ENCODE assay signal across 27 mouse cellular contexts in genomic region chr13:22168416-22168815, GRCm38 (mm10). TPM values are rescaled to one million over a fixed set of nuclear protein-coding genes. Genes with fewer than 3 reads are reported as not detected.
DNase-seq lines count a peak whose midpoint lies in the region; ATAC-seq lines count a peak whose summit lies in the region.
"Had no signal": no experiment of that assay in that cellular context is flagged by ENCODE, and none has a peak within 500 bp of the region (broad histone marks: within the 10 kb centered on the region; RNA-seq: fewer than 3 reads in every experiment).

No protein-coding gene starts in this region.

- no peak overlapping the region for H3K9ac ChIP-seq in heart, embryonic 11.5 days (ENCODE audit: low read depth, low read length)
- H3K9ac ChIP-seq: forebrain, embryonic 15.5 days; limb, embryonic 15.5 days; liver, embryonic 15.5 days had no signal

- no peak overlapping the region for H3K4me2 ChIP-seq in heart, embryonic 11.5 days
- H3K4me2 ChIP-seq: forebrain, embryonic 15.5 days; limb, embryonic 15.5 days; liver, embryonic 15.5 days; midbrain, embryonic 11.5 days had no signal

- no peaks in the 10 kb centered on the region; the same call in none of the 2 replicates for H3K9me3 ChIP-seq in heart, embryonic 11.5 days (replicated peaks; ENCODE audit: control insufficient read depth, low read length)

- no peaks in the 10 kb centered on the region for H3K36me3 ChIP-seq in heart, embryonic 11.5 days (ENCODE audit: control insufficient read depth, insufficient read depth, low read length)
- H3K36me3 ChIP-seq: forebrain, embryonic 15.5 days; limb, embryonic 15.5 days; liver, embryonic 15.5 days had no signal

- WGBS in heart, embryonic 11.5 days (ENCODE audit: insufficient replicate concordance), result 84% methylated on average over 15 of the region's 15 CpGs

- H3K4me3 ChIP-seq in heart, embryonic 11.5 days (ENCODE audit: low read depth, low read length), result no peak overlapping the region
- H3K4me3 ChIP-seq: forebrain, embryonic 15.5 days; layer of hippocampus, adult 2 months; limb, embryonic 15.5 days; liver, embryonic 15.5 days had no signal

- no peak overlapping the region for H3K27ac ChIP-seq in heart, embryonic 11.5 days (ENCODE audit: low read depth, low read length)
- H3K27ac ChIP-seq: forebrain, embryonic 15.5 days; layer of hippocampus, adult 2 months; limb, embryonic 15.5 days; liver, embryonic 15.5 days; macrophage; stomach, postnatal 0 days had no signal

- no peaks in the 10 kb centered on the region for H3K4me1 ChIP-seq in heart, embryonic 11.5 days (ENCODE audit: control insufficient read depth, insufficient read depth, low read length)
- H3K4me1 ChIP-seq: forebrain, embryonic 15.5 days; limb, embryonic 15.5 days; liver, embryonic 15.5 days had no signal

- ATAC-seq in heart, embryonic 11.5 days (replicated peaks; ENCODE audit: insufficient number of reproducible peaks, low FRiP score, low TSS enrichment), result no peak
- no peak for ATAC-seq in megakaryocyte-erythroid progenitor cell, adult 5-6 weeks (replicated peaks; ENCODE audit: low FRiP score, low TSS enrichment, poor library complexity, severe bottlenecking)
- ATAC-seq: forebrain, embryonic 15.5 days; hindbrain, embryonic 16.5 days; intestine, embryonic 16.5 days had no signal

- DNase-seq in heart, adult 18-20 months, result peak; percentile 21 to 43
- DNase-seq in kidney, postnatal 10 days, result peak; percentile 4
- DNase-seq in kidney, postnatal 14 days, result no peak
- peak; percentile 3 to 7 for DNase-seq in heart, adult 9 months (ENCODE audit: low spot score in 2 of 2)
- no peak for DNase-seq in embryo, embryonic 11 days
- DNase-seq: adrenal gland, postnatal 14 days; cerebellum, adult 11 months; gastrocnemius, postnatal 36 days; right cerebral cortex, postnatal 4 days; thymus, postnatal 25 days had no signal

- H3K27me3 ChIP-seq in heart, embryonic 11.5 days (ENCODE audit: control insufficient read depth, insufficient read depth, low read length), result no peaks in the 10 kb centered on the region
- H3K27me3 ChIP-seq: CH12.LX; forebrain, embryonic 15.5 days; limb, embryonic 15.5 days; liver, embryonic 15.5 days had no signal

RNA-seq across cellular contexts. Expression of gene Vmn1r191, which starts 15.4 kb away (rescaled TPM):
- total RNA-seq in heart, adult 18-20 months (2021), result not detected
- polyA plus RNA-seq in heart, embryonic 11.5 days (2014; fragmentation: Nextera tagmentation; extraction: Ambion mirVana), result not detected in 2 replicates
- not detected in 2 replicates for total RNA-seq in megakaryocyte-erythroid progenitor cell, adult 5-6 weeks (2014; fragmentation: Nextera tagmentation)
- total RNA-seq in megakaryocyte-erythroid progenitor cell, adult 5-6 weeks (2017), result not detected in 2 replicates
- total RNA-seq: adrenal gland, postnatal 14 days; CH12.LX; gastrocnemius, postnatal 36 days; layer of hippocampus, adult 2 months; left cerebral cortex, postnatal 36 days had no signal
- polyA plus RNA-seq: brain, embryonic 14.5 days; embryonic facial prominence, embryonic 14.5 days; forebrain, embryonic 15.5 days; heart, embryonic 16.5 days; hindbrain, embryonic 16.5 days; intestine, embryonic 16.5 days; limb, embryonic 15.5 days; liver, embryonic 15.5 days; lung, embryonic 16.5 days; macrophage; midbrain, embryonic 11.5 days; stomach, postnatal 0 days had no signal

RNA-seq across cellular contexts. Expression of gene Vmn1r192, which starts 22.5 kb away (rescaled TPM):
- not detected for total RNA-seq in heart, adult 18-20 months (2021)
- not detected in 2 replicates for polyA plus RNA-seq in heart, embryonic 11.5 days (2014; fragmentation: Nextera tagmentation; extraction: Ambion mirVana)
- total RNA-seq in megakaryocyte-erythroid progenitor cell, adult 5-6 weeks (2014; fragmentation: Nextera tagmentation), result not detected in 2 replicates
- not detected in 2 replicates for total RNA-seq in megakaryocyte-erythroid progenitor cell, adult 5-6 weeks (2017)
- total RNA-seq: adrenal gland, postnatal 14 days; CH12.LX; gastrocnemius, postnatal 36 days; layer of hippocampus, adult 2 months; left cerebral cortex, postnatal 36 days had no signal
- polyA plus RNA-seq: brain, embryonic 14.5 days; embryonic facial prominence, embryonic 14.5 days; forebrain, embryonic 15.5 days; heart, embryonic 16.5 days; hindbrain, embryonic 16.5 days; intestine, embryonic 16.5 days; limb, embryonic 15.5 days; liver, embryonic 15.5 days; lung, embryonic 16.5 days; macrophage; midbrain, embryonic 11.5 days; stomach, postnatal 0 days had no signal

RNA-seq across cellular contexts. Expression of gene Vmn1r193, which starts 54.5 kb away (rescaled TPM):
- total RNA-seq in heart, adult 18-20 months (2021), result not detected
- polyA plus RNA-seq in heart, embryonic 11.5 days (2014; fragmentation: Nextera tagmentation; extraction: Ambion mirVana), result not detected in 2 replicates
- total RNA-seq in megakaryocyte-erythroid progenitor cell, adult 5-6 weeks (2014; fragmentation: Nextera tagmentation), result not detected in 2 replicates
- total RNA-seq in megakaryocyte-erythroid progenitor cell, adult 5-6 weeks (2017), result not detected in 2 replicates
- total RNA-seq: adrenal gland, postnatal 14 days; CH12.LX; gastrocnemius, postnatal 36 days; layer of hippocampus, adult 2 months; left cerebral cortex, postnatal 36 days had no signal
- polyA plus RNA-seq: brain, embryonic 14.5 days; embryonic facial prominence, embryonic 14.5 days; forebrain, embryonic 15.5 days; heart, embryonic 16.5 days; hindbrain, embryonic 16.5 days; intestine, embryonic 16.5 days; limb, embryonic 15.5 days; liver, embryonic 15.5 days; lung, embryonic 16.5 days; macrophage; midbrain, embryonic 11.5 days; stomach, postnatal 0 days had no signal

Comparison
In these comparisons a context has a peak if more than half of its experiments do, and no peak if none do; other contexts are left out.
1. DNase-seq: peak in heart, adult 18-20 months (2 of 2), kidney, postnatal 10 days (single experiment) and heart, adult 9 months (2 of 2); none in kidney, postnatal 14 days (single experiment) and embryo, embryonic 11 days (single experiment).